Mouse (Mus musculus): ENCODE measurements at regions not wholly inside any gene's neighbourhood (a gene's known extent, or its start where the extent isn't known, plus 50 kb on each side); places are given as distances from the start of the nearest gene placed in this dataset.

DNA sequence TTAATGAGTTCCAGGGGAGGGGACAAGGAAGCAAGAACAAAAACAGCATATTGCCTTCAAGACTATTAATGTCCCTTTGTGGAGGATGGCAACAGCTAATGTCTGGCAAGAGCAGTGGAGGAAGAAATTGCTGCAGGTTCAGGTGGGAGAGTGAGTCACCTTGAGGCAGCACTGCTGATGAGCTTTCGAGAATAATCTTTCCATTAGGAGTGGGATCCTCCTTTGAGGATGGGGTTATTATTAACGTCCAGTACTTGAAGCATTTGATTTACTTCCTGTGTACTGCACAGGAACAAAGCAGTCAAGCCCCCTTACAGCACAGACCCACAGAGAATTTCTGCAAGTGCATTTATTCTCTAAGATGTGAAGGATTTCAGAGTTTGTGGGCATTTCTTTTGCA is 671.2 kb upstream of the Stxbp6 start:
- no peak for DNase-seq (ENCODE audit: low spot score)

DNA sequence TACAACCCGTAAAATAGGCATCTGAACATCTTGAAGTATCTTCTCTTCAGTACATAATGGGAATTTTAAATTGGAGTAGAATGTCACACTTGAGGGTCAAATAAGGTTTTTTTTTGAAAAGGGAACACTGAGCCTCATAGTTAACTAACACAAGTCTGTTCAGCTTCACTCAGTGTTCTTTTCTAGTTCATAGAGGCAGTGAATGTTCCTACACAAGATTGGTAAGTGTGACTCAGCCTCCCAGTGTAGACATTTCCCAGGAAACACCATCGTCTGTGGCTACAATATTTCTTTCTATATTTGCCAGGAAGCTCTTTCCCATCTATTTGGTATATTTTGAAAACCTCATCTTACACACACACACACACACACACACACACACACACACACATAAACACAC is 670.1 kb upstream of the Stxbp6 start:
- no peak for DNase-seq (ENCODE audit: low spot score)

DNA sequence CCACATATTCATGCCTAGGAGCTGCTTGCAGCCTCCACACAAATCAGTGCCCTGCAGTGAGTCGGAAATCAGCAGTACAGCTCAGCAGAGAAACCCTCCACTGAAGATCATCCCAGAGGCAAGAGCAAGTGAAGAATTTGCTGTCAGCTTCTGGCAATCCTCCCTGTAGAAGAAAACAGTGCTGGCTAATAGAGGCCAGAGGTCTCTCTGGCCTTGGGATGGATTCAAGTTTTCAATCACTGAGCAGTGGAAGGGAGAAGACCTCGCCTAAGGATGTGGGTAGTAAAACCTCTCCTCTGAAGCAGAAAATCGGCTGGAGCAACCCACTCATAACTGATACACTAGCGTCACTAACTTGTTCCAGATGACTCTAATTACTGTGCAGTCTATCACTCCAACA is 659.2 kb upstream of the Stxbp6 start:
- DNase-seq (ENCODE audit: low spot score), result no peak

DNA sequence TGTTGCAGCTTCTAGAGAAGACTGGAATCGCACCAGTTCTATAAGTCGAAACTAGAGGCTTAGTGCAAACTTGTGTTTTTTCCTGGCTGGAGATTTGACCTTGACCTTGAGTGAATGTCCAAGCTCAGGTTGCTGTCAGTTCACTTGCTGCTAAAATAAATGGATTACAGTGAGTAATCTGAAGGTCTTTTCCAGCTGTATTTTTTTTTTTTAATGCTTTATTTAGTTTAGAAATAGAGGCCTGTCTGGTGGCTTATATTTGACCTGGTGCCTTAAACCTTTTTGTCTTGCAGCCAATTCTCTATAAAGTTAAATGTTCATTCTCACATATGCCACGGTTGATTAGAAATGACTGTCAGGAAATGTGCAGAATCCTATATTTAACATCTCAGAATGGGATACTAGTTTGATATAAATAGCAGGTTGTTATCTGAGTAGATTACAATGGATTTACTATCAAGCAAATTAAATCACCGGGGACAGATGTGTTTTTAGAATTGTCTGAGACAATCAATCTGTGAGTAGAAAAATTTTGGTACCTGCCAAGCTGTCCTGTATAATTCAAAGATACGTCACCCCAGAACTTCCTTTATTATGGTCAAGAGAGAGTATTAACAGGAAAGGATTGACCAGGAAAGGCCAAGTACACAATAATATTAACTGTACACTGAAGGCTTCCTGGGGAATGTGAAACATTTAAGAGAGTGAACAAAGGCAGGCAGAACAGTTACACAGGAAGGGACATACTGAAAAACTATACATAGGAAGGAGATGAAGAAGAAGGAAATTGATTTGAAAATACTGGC is 650.3 kb upstream of the Stxbp6 start:
- DNase-seq (ENCODE audit: low spot score), result no peak

DNA sequence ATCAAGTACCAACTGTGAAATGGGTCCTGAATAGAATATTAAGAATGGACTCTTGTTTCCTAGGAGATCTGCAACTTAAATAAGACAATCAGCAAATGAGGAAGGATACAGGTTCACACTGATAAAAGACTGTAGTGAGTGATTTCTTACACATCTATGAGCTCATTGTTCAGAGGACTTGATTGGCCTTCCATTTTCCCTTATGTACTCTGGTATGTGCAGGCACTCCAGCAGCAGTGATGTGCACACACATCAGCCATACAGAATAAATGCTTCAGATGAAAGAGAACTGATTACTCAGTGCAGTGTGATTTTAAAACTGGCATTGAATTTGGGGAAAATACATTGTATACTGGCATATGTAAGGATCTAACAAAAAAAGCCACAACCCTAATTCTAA is 636.8 kb upstream of the Stxbp6 start:
- no peak for DNase-seq (ENCODE audit: low spot score)

DNA sequence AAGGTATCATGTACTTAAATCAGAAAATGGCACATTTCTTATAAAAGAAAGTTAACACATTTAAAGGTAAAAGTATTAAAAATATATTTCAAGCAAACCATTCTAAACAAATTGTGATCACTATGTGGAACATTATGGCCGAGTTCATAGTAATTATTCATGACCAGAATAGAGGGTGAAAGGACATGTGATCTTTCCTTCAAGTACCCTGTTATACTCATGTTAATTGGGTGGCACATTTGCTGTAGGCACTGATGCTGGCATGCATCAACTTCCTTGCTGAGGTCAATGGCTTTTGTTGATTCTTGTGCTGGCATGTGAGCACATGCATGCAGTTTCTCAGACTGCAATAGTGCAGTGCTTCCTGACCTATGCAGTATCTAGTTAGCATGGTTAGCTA is 636.3 kb upstream of the Stxbp6 start:
- no peak for DNase-seq (ENCODE audit: low spot score)

DNA sequence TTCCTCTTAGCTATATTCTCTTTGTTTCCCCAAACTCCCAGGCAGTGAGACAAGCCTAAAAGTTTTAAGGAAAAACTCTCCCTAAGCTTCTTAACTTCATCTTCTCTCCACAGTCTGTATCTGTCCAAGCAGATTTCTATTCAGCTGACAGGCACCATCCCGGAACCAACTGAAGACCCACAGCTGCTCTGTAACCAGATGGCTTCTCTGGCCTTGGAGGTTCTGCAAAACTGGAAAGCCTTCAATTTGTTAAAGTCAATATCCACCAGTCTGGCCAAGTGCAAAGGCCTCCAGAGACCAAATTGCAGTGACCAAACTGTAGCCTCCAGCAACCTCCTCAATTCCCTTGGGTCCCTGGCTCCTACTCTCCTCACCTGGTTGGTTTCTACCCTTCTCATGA is 614.8 kb upstream of the Stxbp6 start:
- DNase-seq (ENCODE audit: low spot score), result no peak

DNA sequence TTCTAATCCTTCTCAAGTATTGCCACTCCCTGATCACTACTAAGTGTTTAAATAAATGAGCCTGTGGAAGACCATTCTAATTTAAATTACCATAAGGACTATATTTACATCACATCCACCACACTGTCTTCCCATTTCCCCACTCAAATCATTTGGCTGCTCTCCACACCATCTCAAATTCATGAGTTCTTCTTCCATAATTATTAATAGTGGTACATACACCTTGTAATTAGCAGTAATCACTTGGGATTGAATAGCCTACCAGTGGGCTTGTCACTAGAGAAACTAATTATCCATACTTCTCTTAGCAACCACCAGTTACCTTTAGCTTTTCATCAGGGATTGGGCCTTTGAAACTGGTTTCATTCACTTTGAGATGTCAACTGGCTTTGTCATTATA is 612.3 kb upstream of the Stxbp6 start:
- DNase-seq (ENCODE audit: low spot score), result no peak

DNA sequence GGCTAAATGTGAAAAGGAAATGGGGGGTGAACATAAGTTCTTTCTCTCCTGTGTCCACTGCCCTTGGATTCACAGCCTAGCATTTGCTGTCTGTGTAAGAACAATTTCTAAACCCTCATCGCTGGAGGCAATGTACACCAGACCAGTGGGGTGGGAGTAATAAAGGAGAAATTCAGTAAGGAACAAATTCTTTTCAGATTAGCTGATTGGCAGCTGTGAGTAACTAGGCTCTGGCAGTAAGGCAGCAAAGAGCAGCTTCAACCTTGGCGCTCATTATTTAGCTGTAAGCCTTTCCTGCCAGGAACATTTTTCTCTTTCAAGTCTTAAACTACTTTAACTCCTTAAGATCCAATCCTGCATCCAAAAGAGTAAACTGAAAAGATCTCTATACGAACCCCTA is 597.9 kb upstream of the Stxbp6 start:
- no peak for DNase-seq (ENCODE audit: low spot score)

DNA sequence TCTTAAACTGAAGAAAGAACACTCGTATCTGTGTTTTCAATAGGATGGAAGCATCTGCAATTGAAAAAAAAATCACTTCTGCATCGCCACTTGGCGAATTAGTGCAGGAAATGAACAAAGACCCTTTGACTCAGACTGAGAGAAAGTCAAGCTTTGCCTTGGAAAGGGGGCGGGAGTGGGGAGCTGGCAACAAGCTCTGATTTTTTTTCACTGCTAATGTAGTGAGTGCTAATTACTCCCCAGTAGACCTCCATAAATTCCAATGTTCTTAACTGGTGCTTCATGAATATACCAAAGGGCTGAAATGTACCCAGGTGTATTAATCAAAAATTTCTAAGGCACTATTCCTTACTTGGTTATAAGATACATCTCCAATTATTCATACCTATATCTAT is 597.0 kb upstream of the Stxbp6 start:
- no peak for DNase-seq (ENCODE audit: low spot score)

DNA sequence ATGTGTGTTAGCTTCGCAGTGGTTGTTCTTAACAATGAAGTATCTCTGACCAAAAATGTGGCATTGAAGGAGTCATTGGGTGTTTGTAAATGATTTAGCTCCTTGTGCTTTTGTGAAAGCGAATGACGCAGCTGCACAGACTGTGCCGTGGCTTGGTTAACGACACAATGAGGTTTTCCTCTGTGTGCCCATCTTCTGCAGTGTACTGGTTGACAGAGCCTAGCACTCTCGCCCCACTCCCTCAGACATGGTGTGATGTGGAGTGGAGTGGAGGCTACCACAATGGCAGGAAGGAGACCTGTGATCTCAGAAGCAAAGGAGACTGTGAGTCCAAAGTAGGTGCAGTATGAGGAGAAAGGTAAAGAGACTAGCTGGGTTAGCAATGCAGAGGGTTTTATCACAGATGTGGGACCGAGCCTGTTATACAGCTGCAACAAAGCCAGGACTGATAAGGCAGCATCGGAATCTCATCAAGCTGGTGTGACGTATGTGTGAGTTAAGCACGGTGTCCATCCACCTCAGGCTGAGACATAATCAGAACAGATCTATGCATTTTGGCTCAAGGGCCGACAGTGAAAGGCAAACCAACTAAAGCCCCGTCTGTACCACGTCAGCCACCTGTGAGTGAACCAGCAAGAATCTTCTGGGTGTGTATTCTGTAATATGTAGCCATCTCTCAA is 596.5 kb upstream of the Stxbp6 start:
- DNase-seq (ENCODE audit: low spot score), result no peak

DNA sequence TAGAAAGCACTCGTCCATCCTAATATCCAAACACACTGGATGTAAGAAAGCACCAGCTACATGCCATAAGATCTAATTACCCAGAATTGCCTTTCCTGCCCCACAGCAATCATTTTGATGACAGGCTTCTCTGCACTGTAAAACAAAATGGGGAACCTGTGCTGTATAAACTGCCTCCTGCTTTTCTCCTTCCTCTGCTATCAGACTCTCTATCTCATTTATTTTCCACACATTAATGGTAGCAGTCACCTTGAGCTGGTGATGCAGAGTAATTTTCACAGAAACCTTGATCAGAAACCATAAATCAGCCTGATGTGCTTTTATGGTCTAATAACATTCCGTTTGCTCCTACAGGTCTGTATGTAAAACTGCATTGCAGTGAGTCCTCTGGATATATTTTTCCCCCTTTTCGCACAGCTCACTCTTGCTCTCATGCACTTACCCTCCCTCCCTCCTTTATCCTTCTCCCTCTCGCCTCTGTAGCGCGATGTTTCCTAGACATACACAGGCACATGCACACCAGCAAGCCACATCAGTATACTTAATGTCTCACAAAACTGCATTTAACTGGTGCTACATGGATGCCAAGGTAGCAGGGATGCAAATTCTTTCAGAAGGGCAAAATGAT is 595.9 kb upstream of the Stxbp6 start:
- DNase-seq (ENCODE audit: low spot score), result no peak

DNA sequence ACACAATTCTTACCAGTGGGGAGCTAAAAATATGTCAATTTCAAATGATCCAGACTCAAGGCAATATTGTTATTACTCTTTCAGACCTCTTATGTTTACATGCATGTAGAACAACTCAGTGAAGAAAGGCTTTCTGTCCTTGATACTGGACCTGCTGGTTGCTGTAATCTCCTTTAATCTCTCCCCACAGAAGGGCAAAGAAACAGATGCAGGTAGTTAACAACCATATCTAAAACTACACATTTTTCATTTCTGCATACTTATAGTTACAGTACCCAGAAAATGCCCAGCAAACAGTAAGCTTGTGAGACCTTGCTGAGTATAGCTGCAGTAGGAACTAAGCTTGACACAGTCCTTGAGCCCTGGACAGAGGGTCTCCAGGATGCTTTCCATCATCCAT is 585.1 kb upstream of the Stxbp6 start:
- DNase-seq (ENCODE audit: low spot score), result no peak

DNA sequence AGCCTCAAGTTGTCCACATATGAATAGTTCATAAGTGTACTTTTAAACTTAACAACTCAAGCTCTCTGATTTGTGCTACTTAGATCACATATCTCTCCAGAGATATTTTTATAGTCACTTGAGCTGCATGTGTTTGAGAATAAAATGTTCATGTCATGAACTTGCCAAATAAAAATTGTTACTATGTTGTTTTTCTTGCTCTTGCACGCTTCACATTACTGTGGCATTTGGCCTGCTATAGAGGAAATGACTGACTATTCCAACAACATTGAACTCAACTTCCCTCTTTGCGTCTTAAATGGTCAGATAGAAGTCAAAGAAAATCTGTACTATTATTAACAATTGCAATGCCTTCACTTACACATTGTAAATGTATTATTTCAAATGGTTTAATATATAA is 582.1 kb upstream of the Stxbp6 start:
- DNase-seq (ENCODE audit: low spot score), result no peak

DNA sequence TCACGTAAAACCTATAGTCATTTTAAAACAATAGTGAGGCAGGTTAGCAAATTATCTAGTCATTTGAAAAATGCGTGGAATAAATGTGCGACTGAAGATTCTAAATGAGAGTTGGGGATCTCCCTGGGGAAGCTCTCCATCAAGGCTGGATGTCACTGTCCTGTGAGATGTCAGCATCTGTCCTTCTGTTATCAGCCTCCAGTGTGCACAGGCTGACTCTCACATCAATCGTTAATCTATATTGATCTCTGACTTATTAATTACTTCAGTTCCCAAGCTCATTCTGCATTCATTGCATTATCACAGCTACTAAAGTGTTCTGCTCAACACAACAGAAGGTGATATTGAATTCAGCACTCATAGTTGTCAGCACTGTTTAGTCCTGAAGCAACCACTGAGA is 574.1 kb upstream of the Stxbp6 start:
- no peak for DNase-seq (ENCODE audit: low spot score)

DNA sequence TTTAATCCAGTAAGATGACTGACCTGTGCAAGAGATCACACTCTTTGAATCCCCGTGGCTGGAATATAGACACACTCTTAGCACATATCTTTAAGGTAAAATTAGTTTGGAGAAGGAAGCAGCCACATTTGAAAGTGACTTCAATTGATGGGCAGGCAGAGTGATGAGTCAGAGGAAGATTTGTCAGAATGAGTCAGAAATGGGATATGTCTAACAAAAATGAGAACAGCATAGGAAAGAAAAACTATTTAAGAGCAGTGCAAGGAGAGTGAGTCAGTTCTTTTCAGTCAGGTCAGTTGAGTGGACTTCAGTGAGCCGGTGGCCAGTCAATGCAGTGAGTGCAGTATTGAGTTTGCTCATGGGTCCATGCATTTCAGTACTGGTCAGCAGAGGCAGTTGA is 569.7 kb upstream of the Stxbp6 start:
- no peak for DNase-seq (ENCODE audit: low spot score)

DNA sequence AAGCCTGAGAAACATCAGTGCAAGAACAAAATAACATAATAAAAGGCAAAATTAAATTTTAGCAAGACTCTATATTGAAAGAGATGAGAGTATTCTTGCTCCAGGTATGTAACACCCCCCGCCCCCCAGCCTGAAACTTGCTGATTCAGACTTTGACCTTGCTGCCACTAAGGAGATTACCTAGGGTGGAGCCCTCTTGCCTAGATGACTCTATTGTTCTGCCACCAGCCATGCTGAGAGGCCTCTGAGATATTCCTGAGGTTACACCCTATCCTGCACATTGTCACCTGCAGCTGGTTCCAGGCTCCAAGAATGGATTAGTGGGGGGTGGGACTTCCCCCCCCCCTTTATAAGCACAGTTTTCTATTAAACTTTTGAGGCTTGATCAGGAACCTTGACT is 548.3 kb upstream of the Stxbp6 start:
- no peak for DNase-seq (ENCODE audit: low spot score)

DNA sequence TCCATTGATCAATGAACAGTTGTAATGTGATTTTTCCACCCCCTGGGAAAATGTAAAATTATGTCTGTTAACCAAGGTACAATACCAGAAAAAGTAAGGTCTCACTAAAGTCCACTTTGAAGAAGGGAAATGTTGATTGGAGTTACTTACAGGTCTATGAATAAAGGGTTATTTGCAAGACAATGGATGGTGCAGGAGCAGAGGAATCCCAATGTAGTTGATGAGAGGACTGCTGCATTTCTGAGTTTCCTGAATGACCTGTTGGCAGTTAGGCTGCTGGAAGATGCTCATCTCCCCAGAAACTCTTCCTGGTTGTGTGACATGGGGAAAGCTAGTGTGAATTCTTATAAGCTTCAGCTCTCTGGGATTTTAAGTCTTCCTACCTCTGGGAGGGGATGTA is 545.5 kb upstream of the Stxbp6 start:
- no peak for DNase-seq (ENCODE audit: low spot score)

DNA sequence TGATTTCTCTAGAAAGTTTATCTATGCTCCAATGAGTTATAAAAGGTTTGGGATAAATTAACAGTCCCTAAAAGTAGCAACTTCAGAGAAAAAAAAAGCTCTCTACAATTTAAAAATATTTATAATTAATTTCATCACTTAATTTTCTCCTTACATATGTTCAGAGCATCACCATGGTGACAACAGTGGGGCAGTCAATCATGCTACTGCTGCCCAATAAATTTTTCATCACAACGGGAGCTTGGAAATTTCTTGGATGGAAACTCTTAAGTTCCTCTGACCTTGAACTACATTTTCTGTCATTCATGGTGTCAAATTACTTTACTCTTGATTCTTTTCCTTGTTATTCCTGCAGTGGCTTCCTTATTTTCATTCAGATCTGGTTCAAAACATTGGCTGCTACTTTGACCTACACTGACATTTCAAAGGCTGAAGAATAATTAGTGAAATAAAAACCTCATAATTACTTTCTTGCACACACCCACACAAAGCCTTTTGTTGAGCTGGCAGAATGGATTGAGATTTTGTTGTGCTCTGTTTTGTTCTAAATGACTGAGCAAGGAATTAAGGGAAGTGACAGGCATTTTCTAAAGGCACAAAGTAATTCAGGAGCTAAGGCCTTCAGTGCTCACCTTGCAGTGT is 540.1 kb upstream of the Stxbp6 start:
- no peak for DNase-seq (ENCODE audit: low spot score)

DNA sequence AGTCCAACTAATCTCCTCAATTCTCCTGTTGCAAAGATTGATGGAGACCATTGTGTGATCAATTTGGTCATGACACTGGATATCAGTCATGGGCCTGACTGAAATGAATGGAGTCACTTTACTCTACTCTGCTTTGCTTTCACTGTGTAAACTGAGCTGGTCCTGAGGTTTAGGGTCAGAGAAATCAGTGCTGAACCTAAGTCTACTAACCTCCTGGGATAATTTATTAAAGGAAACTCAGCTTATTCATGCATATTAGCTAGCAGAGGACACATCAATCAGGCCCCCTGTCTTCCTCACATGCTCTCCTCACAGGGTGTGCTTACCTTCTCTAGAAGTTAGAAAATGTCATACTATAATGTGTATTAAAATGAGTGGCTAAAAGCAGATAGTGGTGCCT is 539.6 kb upstream of the Stxbp6 start:
- DNase-seq (ENCODE audit: low spot score), result no peak

DNA sequence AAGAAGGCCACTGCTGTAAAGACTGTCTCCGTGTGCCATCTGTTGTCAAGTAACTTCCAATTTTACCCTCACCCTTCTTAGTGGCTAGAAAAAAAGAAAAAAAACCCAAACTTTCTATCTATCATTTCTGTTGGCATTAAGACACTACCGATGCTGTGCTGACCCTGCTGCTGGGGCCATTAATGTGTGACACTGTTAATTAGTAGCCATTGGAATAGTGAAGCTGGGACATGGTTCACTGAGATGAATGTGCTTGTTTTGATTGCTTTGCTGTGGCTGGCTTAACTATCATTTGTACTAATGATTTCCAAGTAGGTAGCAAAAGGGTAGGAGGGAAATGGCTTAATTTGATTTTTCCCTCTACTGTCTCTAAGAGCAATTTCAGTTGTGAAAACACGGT is 524.9 kb upstream of the Stxbp6 start:
- no peak for DNase-seq (ENCODE audit: low spot score)

DNA sequence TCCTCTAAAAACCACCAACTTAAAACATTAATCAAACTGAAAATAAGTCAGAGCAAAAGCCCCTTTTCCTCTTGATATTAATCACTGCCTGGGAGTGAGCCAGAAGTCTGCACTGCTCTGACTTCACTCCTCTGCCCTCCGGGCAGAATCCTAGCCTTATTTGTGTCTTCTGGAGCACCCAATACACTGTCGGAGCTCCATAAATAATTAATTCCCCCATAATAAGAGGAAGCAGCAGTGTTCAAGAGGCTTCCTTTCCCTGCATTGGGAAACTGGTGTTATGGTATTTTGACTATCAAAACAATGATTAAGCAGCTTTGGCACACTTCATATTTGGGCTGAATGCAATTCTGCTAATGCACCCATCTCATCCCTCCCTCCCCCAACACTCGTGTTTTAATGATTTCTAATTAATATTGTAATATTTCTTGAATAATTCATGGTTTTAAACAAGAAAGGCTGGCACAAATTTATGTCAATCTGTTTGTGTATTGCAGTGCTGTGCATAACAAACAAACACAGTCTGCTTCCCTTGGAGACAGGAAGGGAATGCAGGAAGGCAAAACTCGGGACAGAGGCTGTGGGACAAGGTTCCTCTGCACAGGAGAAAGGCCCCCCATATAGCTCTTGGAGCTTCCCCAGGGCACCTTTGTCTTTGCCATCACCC is 523.5 kb upstream of the Stxbp6 start:
- no peak for DNase-seq (ENCODE audit: low spot score)
